Mouse (Mus musculus) MEL (cell line): ENCODE results near the gene Ppp1r1c. TPM values are rescaled to one million over a fixed set of nuclear protein-coding genes. Genes with fewer than 3 reads are reported as not detected.

Experiments
- DNase-seq: peaks from one replicate; pipeline ENCODE4 v3.0.0; 2011; ENCODE audit warnings: low read depth, low spot score
- H3K27ac ChIP-seq: 2 replicates; pipeline ENCODE4 v1.5.1; 2012; ENCODE audit warnings: low read depth, mild to moderate bottlenecking, control low read depth, low read length, moderate library complexity; ENCODE audit not compliant: control insufficient read depth
- H3K27me3 ChIP-seq, 2 experiments: fragments of 150-350 bp in 1 of 2; sonication (generic) in 1 of 2; 2 replicates each; pipeline ENCODE4 v1.6.1; 2012; ENCODE audit warnings: low read length in 2 of 2, mild to moderate bottlenecking in 2 of 2, improper control_type of control experiment in 1 of 2, moderate library complexity in 1 of 2; ENCODE audit not compliant: insufficient read depth in 2 of 2, control insufficient read depth in 1 of 2
- H3K36me3 ChIP-seq, 2 experiments: 2 replicates each; pipeline ENCODE4 v1.6.1; 2012 to 2014; ENCODE audit warnings: low read length in 2 of 2, improper control_type of control experiment in 1 of 2, inconsistent platforms in 1 of 2, mild to moderate bottlenecking in 1 of 2; ENCODE audit not compliant: insufficient read depth in 2 of 2, control insufficient read depth in 1 of 2
- H3K4me1 ChIP-seq, 2 experiments: fragments of 150-350 bp in 1 of 2; sonication (generic) in 1 of 2; 2 replicates each; pipeline ENCODE4 v1.6.1; 2012; ENCODE audit warnings: low read length in 2 of 2, improper control_type of control experiment in 1 of 2, mild to moderate bottlenecking in 1 of 2; ENCODE audit not compliant: insufficient read depth in 2 of 2, control insufficient read depth in 1 of 2
- H3K4me3 ChIP-seq, 2 experiments: fragments of 150-350 bp in 1 of 2; sonication (generic) in 1 of 2; 2 replicates each; pipeline ENCODE4 v1.5.1; 2012; ENCODE audit warnings: low read depth in 2 of 2, low read length in 2 of 2, mild to moderate bottlenecking in 2 of 2, moderate library complexity in 2 of 2, control low read depth in 1 of 2, improper control_type of control experiment in 1 of 2; ENCODE audit not compliant: control insufficient read depth in 1 of 2, insufficient read depth in 1 of 2
- H3K79me2 ChIP-seq: 2 replicates; pipeline ENCODE4 v1.6.1; 2012; ENCODE audit warnings: mild to moderate bottlenecking, low read length, moderate library complexity; ENCODE audit not compliant: control insufficient read depth, poor library complexity, insufficient read depth
- H3K9ac ChIP-seq: 2 replicates; pipeline ENCODE4 v1.6.1; 2012; ENCODE audit warnings: low read depth, mild to moderate bottlenecking, control low read depth, low read length, moderate library complexity; ENCODE audit not compliant: control insufficient read depth, poor library complexity, severe bottlenecking
- H3K9me3 ChIP-seq: fragments of 150-350 bp; sonication (generic); replicated peaks from 2 replicates; pipeline ENCODE4 v1.6.1; 2012; ENCODE audit warnings: mild to moderate bottlenecking, low read length, improper control_type of control experiment, moderate library complexity; ENCODE audit not compliant: insufficient read depth
- CTCF ChIP-seq, 3 experiments: IDR thresholded peaks in 2 of 3; conservative IDR thresholded peaks in 1 of 3; 2 replicates each; pipeline ENCODE4 v1.5.1; 2011 to 2012; ENCODE audit warnings: low read length in 3 of 3, low read depth in 2 of 3, mild to moderate bottlenecking in 2 of 3, improper control_type of control experiment in 1 of 3, inconsistent platforms in 1 of 3, mixed read lengths in 1 of 3, moderate library complexity in 1 of 3; ENCODE audit not compliant: control insufficient read depth in 1 of 3, insufficient read depth in 1 of 3, poor library complexity in 1 of 3, severe bottlenecking in 1 of 3
- ETS1 ChIP-seq: IDR thresholded peaks from 2 replicates; pipeline ENCODE4 v1.6.1; 2012; ENCODE audit warnings: low read depth, mild to moderate bottlenecking, inconsistent platforms, low read length, improper control_type of control experiment, moderate library complexity
- JUND ChIP-seq: IDR thresholded peaks from 2 replicates; pipeline ENCODE4 v1.6.1; 2011; ENCODE audit warnings: low read depth, mild to moderate bottlenecking, improper control_type of control experiment, low read length
- MAX ChIP-seq: IDR thresholded peaks from 2 replicates; pipeline ENCODE4 v1.6.1; 2011; ENCODE audit warnings: low read length, improper control_type of control experiment
- MYB ChIP-seq: IDR thresholded peaks from 2 replicates; pipeline ENCODE4 v1.6.1; 2011; ENCODE audit warnings: mild to moderate bottlenecking, low read depth, low read length, improper control_type of control experiment
- NRF1 ChIP-seq: IDR thresholded peaks from 2 replicates; pipeline ENCODE4 v1.6.1; 2014; ENCODE audit warnings: low read depth, mild to moderate bottlenecking, inconsistent platforms, low read length, improper control_type of control experiment, moderate library complexity; ENCODE audit not compliant: poor library complexity, insufficient read depth, severe bottlenecking
- POLR2AphosphoS2 ChIP-seq: IDR thresholded peaks from 2 replicates; pipeline ENCODE4 v1.6.1; 2011; ENCODE audit warnings: low read length, improper control_type of control experiment
- RCOR1 ChIP-seq: IDR thresholded peaks from 2 replicates; pipeline ENCODE4 v1.6.1; 2012; ENCODE audit warnings: low read depth, mild to moderate bottlenecking, inconsistent platforms, low read length, improper control_type of control experiment
- SIN3A ChIP-seq: IDR thresholded peaks from 2 replicates; pipeline ENCODE4 v1.6.1; 2012; ENCODE audit warnings: low read length, improper control_type of control experiment, inconsistent platforms
- TBP ChIP-seq: IDR thresholded peaks from 2 replicates; pipeline ENCODE4 v1.8.0; 2011; ENCODE audit warnings: low read depth, low read length, improper control_type of control experiment
- UBTF ChIP-seq: IDR thresholded peaks from 2 replicates; pipeline ENCODE4 v1.6.1; 2012; ENCODE audit warnings: low read depth, mild to moderate bottlenecking, inconsistent platforms, low read length, improper control_type of control experiment, moderate library complexity, borderline replicate concordance; ENCODE audit not compliant: insufficient read depth
- polyA plus RNA-seq, 2 experiments: library from polyadenylated mRNA; stranded (reverse) in 1 of 2; unstranded in 1 of 2; fragments of >175 nt in 1 of 2; fragments of >200 nt in 1 of 2; gene quantifications; 2 replicates each; pipeline versions ENCODE4 v1.2.1 to v1.2.4; 2012; ENCODE audit warnings: low replicate concordance in 2 of 2, low read depth in 1 of 2; ENCODE audit not compliant: insufficient read length in 2 of 2, insufficient read depth in 1 of 2, missing spikeins in 1 of 2
- total RNA-seq: library from RNA; depleted of rRNA; stranded (reverse); fragments of 300-350 nt; gene quantifications from 2 replicates; pipeline ENCODE4 v1.2.3, GENCODE M21; 2012

Gene Ppp1r1c
- total and polyA plus RNA-seq, 3 experiments = not detected

- Histone ChIP-seq H3K27me3 (peaks cover 10 to 29% of the 10 kb centered on the region in 2 experiments), H3K4me3 (no peak overlapping the region), H3K9me3 (no peaks in the 10 kb centered on the region), H3K79me2 (no peaks in the 10 kb centered on the region), H3K27ac (no peak overlapping the region), H3K4me1 (no peaks in the 10 kb centered on the region), H3K36me3 (no peaks in the 10 kb centered on the region), H3K9ac (no peak overlapping the region)
- no peak for DNase-seq
- TF ChIP-seq JUND = no peak
- TF ChIP-seq ETS1 = no peak
- no peak for TF ChIP-seq MAX
- TF ChIP-seq UBTF = no peak
- TF ChIP-seq TBP = no peak
These were observed 78.1 kb downstream of the Ppp1r1c start for GRCm38 (mm10) chr2:79785541-79786134.

GRCm38 (mm10) chr2:79786467-79786866 lies 78.9 kb downstream of the Ppp1r1c start:
- H3K27me3 ChIP-seq = peaks cover 10 to 23% of the 10 kb centered on the region in 2 experiments
- no peaks in the 10 kb centered on the region for H3K4me1 ChIP-seq
- no peak overlapping the region for H3K9ac ChIP-seq
- H3K27ac ChIP-seq = no peak overlapping the region
- TF ChIP-seq NRF1 = no peak
- TF ChIP-seq MYB = no peak
- TF ChIP-seq MAX = no peak
- H3K79me2 ChIP-seq = no peaks in the 10 kb centered on the region
- no peak for DNase-seq
- no peaks in the 10 kb centered on the region for H3K36me3 ChIP-seq
- H3K4me3 ChIP-seq = no peak overlapping the region
- no peaks in the 10 kb centered on the region for H3K9me3 ChIP-seq

GRCm38 (mm10) chr2:79793186-79793585 lies 85.6 kb downstream of the Ppp1r1c start:
- no peaks in the 10 kb centered on the region for H3K4me1 ChIP-seq
- H3K27me3 ChIP-seq = peaks cover 3% of the 10 kb centered on the region in 2 experiments
- no peak for DNase-seq
- H3K9ac ChIP-seq = no peak overlapping the region
- no peak overlapping the region for H3K4me3 ChIP-seq
- H3K79me2 ChIP-seq = no peaks in the 10 kb centered on the region
- no peak overlapping the region for H3K27ac ChIP-seq
- H3K9me3 ChIP-seq = no peaks in the 10 kb centered on the region
- no peaks in the 10 kb centered on the region for H3K36me3 ChIP-seq
- no peak for TF ChIP-seq MYB
- TF ChIP-seq SIN3A = no peak
- TF ChIP-seq MAX = no peak
- no peak for TF ChIP-seq POLR2AphosphoS2
- TF ChIP-seq ETS1 = no peak
- no peak for TF ChIP-seq JUND
- no peak for TF ChIP-seq CTCF (IDR thresholded peaks at IDR 0.05 in 2 of 3, conservative IDR thresholded peaks at IDR 0.05 in 1 of 3; ENCODE audit: control insufficient read depth in 1 of 3, insufficient read depth in 1 of 3, low read depth in 2 of 3, low read length in 3 of 3, poor library complexity in 1 of 3, severe bottlenecking in 1 of 3)
- TF ChIP-seq RCOR1 = no peak
- TF ChIP-seq, all 39 proteins: peak for 0
